28 mouse cellular contexts compared by ENCODE assay signal in the genomic region with DNA sequence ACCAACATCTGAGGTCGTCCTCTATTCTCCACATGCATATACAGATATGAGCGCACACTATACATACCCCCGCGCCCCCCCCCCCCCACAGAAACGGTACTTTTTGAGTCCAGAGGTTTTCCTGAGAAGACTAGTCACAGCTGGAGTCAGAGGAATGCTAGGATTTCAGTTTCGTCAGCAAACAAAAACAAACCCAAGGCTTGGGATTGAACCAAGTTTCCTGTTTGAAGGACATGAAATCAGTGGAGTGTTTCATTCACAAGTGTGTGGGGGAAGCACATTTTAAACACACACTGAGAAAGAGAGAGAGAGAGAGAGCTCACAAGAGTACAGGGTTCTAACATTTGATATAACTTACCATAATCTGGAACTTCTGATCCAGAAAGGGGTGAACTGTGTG. TPM values are rescaled to one million over a fixed set of nuclear protein-coding genes. Genes with fewer than 3 reads are reported as not detected.
DNase-seq lines count a peak whose midpoint lies in the region; ATAC-seq and TF ChIP-seq lines count a peak whose summit lies in the region.
"Had no signal": no experiment of that assay in that cellular context is flagged by ENCODE, and none has a peak within 500 bp of the region (broad histone marks: within the 10 kb centered on the region; RNA-seq: fewer than 3 reads in every experiment).

No protein-coding gene starts in this region.

- H3K27ac ChIP-seq in kidney, embryonic 14.5 days (ENCODE audit: low read depth, low read length), result no peak overlapping the region
- H3K27ac ChIP-seq in lung, embryonic 14.5 days (ENCODE audit: low read depth), result no peak overlapping the region
- no peak overlapping the region for H3K27ac ChIP-seq in kidney, postnatal 0 days
- H3K27ac ChIP-seq in limb, embryonic 14.5 days (replicated peaks; ENCODE audit: low read depth, low read length), result 0 out of 2 replicates have a peak overlapping the region, but pooled peaks have one; percentile 84
- H3K27ac ChIP-seq: forebrain, embryonic 13.5 days; heart, embryonic 10.5 days; heart, embryonic 15.5 days; liver, embryonic 13.5 days; macrophage; neural tube, embryonic 15.5 days had no signal

- no peak for TF ChIP-seq POLR2A in limb, embryonic 14.5 days (IDR thresholded peaks at IDR 0.05; ENCODE audit: borderline replicate concordance, extremely low read depth, insufficient read depth, insufficient read length)

- H3K9ac ChIP-seq in kidney, embryonic 14.5 days (ENCODE audit: low read depth, low read length), result no peak overlapping the region
- H3K9ac ChIP-seq in lung, embryonic 14.5 days, result no peak overlapping the region
- no peak overlapping the region for H3K9ac ChIP-seq in kidney, postnatal 0 days (ENCODE audit: low read depth, low read length)
- no peak overlapping the region for H3K9ac ChIP-seq in limb, embryonic 14.5 days (ENCODE audit: low read depth, low read length, severe bottlenecking)
- H3K9ac ChIP-seq: forebrain, embryonic 13.5 days; heart, embryonic 15.5 days; liver, embryonic 13.5 days; neural tube, embryonic 15.5 days had no signal

- 0 out of 2 replicates have a peak, but pooled peaks have one; percentile 34 for ATAC-seq in kidney, embryonic 14.5 days (ENCODE audit: low FRiP score, low TSS enrichment)
- no peak for ATAC-seq in lung, embryonic 14.5 days (ENCODE audit: insufficient read depth)
- no peak; the same call in 1 of the 2 replicates for ATAC-seq in kidney, postnatal 0 days (replicated peaks; ENCODE audit: low FRiP score, low read depth)
- ATAC-seq in limb, embryonic 14.5 days (ENCODE audit: low FRiP score, low read depth), result no peak
- ATAC-seq: activated CD4-positive, CD25-positive, alpha-beta regulatory T cell, adult 4 months; forebrain, embryonic 13.5 days; hindbrain, embryonic 16.5 days had no signal

- no peak for DNase-seq in kidney, adult 8-10 months
- DNase-seq in lung, embryonic 14.5 days, result peak; percentile 49
- no peak for DNase-seq in lung, postnatal 14 days
- peak; percentile 79 for DNase-seq in kidney, postnatal 0 days (ENCODE audit: low spot score)
- no peak for DNase-seq in limb, embryonic 14.5 days (ENCODE audit: low spot score)
- DNase-seq: adrenal gland, adult 2 months; adrenal gland, postnatal 36 days; B cell, adult 2 months; cerebellum, adult 2 months; cerebellum, postnatal 14 days; gastrocnemius, postnatal 14 days; heart, adult 11 months; layer of hippocampus, adult 9-11 months; liver, embryonic 13.5 days; lung, adult 18-20 months; retina, postnatal 1 day; right cerebral cortex, postnatal 14 days had no signal

- H3K36me3 ChIP-seq in kidney, embryonic 14.5 days (ENCODE audit: control insufficient read depth, insufficient read depth, low read length), result no peaks in the 10 kb centered on the region
- H3K36me3 ChIP-seq in lung, embryonic 14.5 days (ENCODE audit: insufficient read depth), result no peaks in the 10 kb centered on the region
- no peaks in the 10 kb centered on the region for H3K36me3 ChIP-seq in kidney, postnatal 0 days (ENCODE audit: insufficient read depth, low read length)
- H3K36me3 ChIP-seq in limb, embryonic 14.5 days (ENCODE audit: control insufficient read depth, insufficient read depth, low read length), result no peaks in the 10 kb centered on the region
- H3K36me3 ChIP-seq: heart, embryonic 10.5 days; heart, embryonic 15.5 days; liver, embryonic 13.5 days; neural tube, embryonic 15.5 days had no signal

- TF ChIP-seq CTCF in lung, embryonic 14.5 days (IDR thresholded peaks at IDR 0.05; ENCODE audit: low read depth), result no peak
- TF ChIP-seq CTCF in kidney, postnatal 0 days (IDR thresholded peaks at IDR 0.05; ENCODE audit: low read depth), result no peak

- 54% methylated on average over 6 of the region's 6 CpGs for WGBS in kidney, embryonic 14.5 days
- WGBS in lung, embryonic 14.5 days, result 66% methylated on average over 6 of the region's 6 CpGs
- 50% methylated on average over 6 of the region's 6 CpGs for WGBS in kidney, postnatal 0 days
- 71% methylated on average over 6 of the region's 6 CpGs for WGBS in limb, embryonic 14.5 days

- 0 out of 2 replicates have a peak, but pooled peaks cover 6% of the 10 kb centered on the region for H3K4me1 ChIP-seq in kidney, embryonic 14.5 days (ENCODE audit: control insufficient read depth, insufficient read depth, low read length)
- H3K4me1 ChIP-seq in lung, embryonic 14.5 days (ENCODE audit: insufficient read depth), result no peaks in the 10 kb centered on the region
- peaks cover 4% of the 10 kb centered on the region; the same call in 1 of the 2 replicates for H3K4me1 ChIP-seq in kidney, postnatal 0 days (replicated peaks; ENCODE audit: insufficient read depth, low read length)
- H3K4me1 ChIP-seq in limb, embryonic 14.5 days (ENCODE audit: control insufficient read depth, insufficient read depth, low read length), result peaks cover 33% of the 10 kb centered on the region
- H3K4me1 ChIP-seq: forebrain, embryonic 13.5 days; liver, embryonic 13.5 days had no signal

- H3K4me2 ChIP-seq in kidney, embryonic 14.5 days (replicated peaks; ENCODE audit: low read depth, low read length), result no peak overlapping the region
- no peak overlapping the region for H3K4me2 ChIP-seq in lung, embryonic 14.5 days
- no peak overlapping the region for H3K4me2 ChIP-seq in kidney, postnatal 0 days (ENCODE audit: low read length)
- H3K4me2 ChIP-seq in limb, embryonic 14.5 days (replicated peaks; ENCODE audit: low read depth, low read length, severe bottlenecking), result no peak overlapping the region
- H3K4me2 ChIP-seq: forebrain, embryonic 13.5 days; heart, embryonic 15.5 days; liver, embryonic 13.5 days; neural tube, embryonic 15.5 days had no signal

- H3K4me3 ChIP-seq in kidney, embryonic 14.5 days (ENCODE audit: low read length), result no peak overlapping the region
- no peak overlapping the region for H3K4me3 ChIP-seq in lung, embryonic 14.5 days (ENCODE audit: low read depth, low read length)
- no peak overlapping the region for H3K4me3 ChIP-seq in kidney, postnatal 0 days (replicated peaks; ENCODE audit: low read depth, low read length)
- no peak overlapping the region for H3K4me3 ChIP-seq in limb, embryonic 14.5 days (replicated peaks; ENCODE audit: low read length)
- H3K4me3 ChIP-seq: forebrain, embryonic 13.5 days; heart, embryonic 10.5 days; heart, embryonic 15.5 days; liver, embryonic 13.5 days; neural tube, embryonic 15.5 days had no signal

- no peaks in the 10 kb centered on the region for H3K27me3 ChIP-seq in kidney, embryonic 14.5 days (ENCODE audit: control insufficient read depth, insufficient read depth, low read length)
- H3K27me3 ChIP-seq in lung, embryonic 14.5 days (ENCODE audit: insufficient read depth, low read length), result no peaks in the 10 kb centered on the region
- H3K27me3 ChIP-seq in kidney, postnatal 0 days (ENCODE audit: insufficient read depth, low read length), result no peaks in the 10 kb centered on the region
- no peaks in the 10 kb centered on the region for H3K27me3 ChIP-seq in limb, embryonic 14.5 days (ENCODE audit: control insufficient read depth, insufficient read depth, low read length)
- H3K27me3 ChIP-seq: forebrain, embryonic 13.5 days; heart, embryonic 15.5 days; liver, embryonic 13.5 days; neural tube, embryonic 15.5 days had no signal

- H3K9me3 ChIP-seq in kidney, embryonic 14.5 days (ENCODE audit: control insufficient read depth, low read length), result no peaks in the 10 kb centered on the region
- H3K9me3 ChIP-seq in lung, embryonic 14.5 days (ENCODE audit: low read depth, low read length), result no peaks in the 10 kb centered on the region
- H3K9me3 ChIP-seq in kidney, postnatal 0 days (replicated peaks; ENCODE audit: low read length), result no peaks in the 10 kb centered on the region
- H3K9me3 ChIP-seq in limb, embryonic 14.5 days (ENCODE audit: control insufficient read depth, low read length), result no peaks in the 10 kb centered on the region
- H3K9me3 ChIP-seq: forebrain, embryonic 13.5 days; heart, embryonic 10.5 days; heart, embryonic 15.5 days; liver, embryonic 13.5 days; neural tube, embryonic 15.5 days had no signal

RNA-seq across cellular contexts. Expression of a gene that starts 5.5 kb away (rescaled TPM):
- polyA plus RNA-seq in kidney, embryonic 14.5 days (2014; fragmentation: Nextera tagmentation; extraction: Ambion mirVana), result 1.7 and 5.9 TPM in 2 replicates
- not detected in 2 replicates for polyA plus RNA-seq in lung, embryonic 14.5 days (2014; fragmentation: Nextera tagmentation; extraction: Ambion mirVana)
- polyA plus RNA-seq in kidney, postnatal 0 days (2015; fragmentation: Nextera tagmentation; extraction: Ambion mirVana), result 34.4 and 40.9 TPM in 2 replicates
- polyA plus RNA-seq in limb, embryonic 14.5 days (2012; rRNA removed), result 0.85 and 1.4 TPM in 2 replicates
- polyA plus RNA-seq in limb, embryonic 14.5 days (2014; fragmentation: Nextera tagmentation; extraction: Ambion mirVana), result 1.5 and 1.8 TPM in 2 replicates
- polyA plus RNA-seq: activated CD4-positive, CD25-positive, alpha-beta regulatory T cell, adult 4 months; cerebellum, adult 2 months; forebrain, embryonic 13.5 days; hindbrain, embryonic 11.5 days; liver, embryonic 13.5 days; macrophage had no signal

RNA-seq across cellular contexts. Expression of a gene that starts 24.3 kb away (rescaled TPM):
- 1.8 and 3.9 TPM in 2 replicates for polyA plus RNA-seq in kidney, embryonic 14.5 days (2014; fragmentation: Nextera tagmentation; extraction: Ambion mirVana)
- polyA plus RNA-seq in lung, embryonic 14.5 days (2014; fragmentation: Nextera tagmentation; extraction: Ambion mirVana), result 0.97 and 1.1 TPM in 2 replicates
- polyA plus RNA-seq in kidney, postnatal 0 days (2015; fragmentation: Nextera tagmentation; extraction: Ambion mirVana), result 479 and 621 TPM in 2 replicates
- polyA plus RNA-seq in limb, embryonic 14.5 days (2012; rRNA removed), result 0.89 and 1.00 TPM in 2 replicates
- 1.1 and 2.2 TPM in 2 replicates for polyA plus RNA-seq in limb, embryonic 14.5 days (2014; fragmentation: Nextera tagmentation; extraction: Ambion mirVana)
- polyA plus RNA-seq: activated CD4-positive, CD25-positive, alpha-beta regulatory T cell, adult 4 months; cerebellum, adult 2 months; embryonic facial prominence, embryonic 11.5 days; forebrain, embryonic 13.5 days; hindbrain, embryonic 11.5 days; midbrain, embryonic 14.5 days had no signal

Comparison
In these comparisons a context has a peak if more than half of its experiments do, and no peak if none do; other contexts are left out.
1. DNase-seq: peak in lung, embryonic 14.5 days (single experiment) and kidney, postnatal 0 days (single experiment); none in kidney, adult 8-10 months (0 of 2), lung, postnatal 14 days (single experiment) and limb, embryonic 14.5 days (single experiment).
2. RNA of a gene that starts 24.3 kb away (polyA plus RNA-seq): 479 to 621 TPM in kidney, postnatal 0 days; 1.8 to 3.9 TPM in kidney, embryonic 14.5 days, 0.89 to 2.2 TPM in limb, embryonic 14.5 days and 0.97 to 1.1 TPM in lung, embryonic 14.5 days; every median in the first group is over 10 times any median in the second.